Mouse (Mus musculus): Measurements from ENCODE around the gene Rhbdf2. TPM values are rescaled to one million over a fixed set of nuclear protein-coding genes. Genes with fewer than 3 reads are reported as not detected.

The Rhbdf2 gene
- total and polyA plus RNA-seq, 3 experiments: 6.4 to 13.7 TPM; not detected in 1

GRCm38 (mm10) chr11:116642681-116643578 lies 16.1 kb upstream of the Rhbdf2 start:
- DNase-seq (ENCODE audit: low read depth, low spot score): peak; percentile 88

DNA sequence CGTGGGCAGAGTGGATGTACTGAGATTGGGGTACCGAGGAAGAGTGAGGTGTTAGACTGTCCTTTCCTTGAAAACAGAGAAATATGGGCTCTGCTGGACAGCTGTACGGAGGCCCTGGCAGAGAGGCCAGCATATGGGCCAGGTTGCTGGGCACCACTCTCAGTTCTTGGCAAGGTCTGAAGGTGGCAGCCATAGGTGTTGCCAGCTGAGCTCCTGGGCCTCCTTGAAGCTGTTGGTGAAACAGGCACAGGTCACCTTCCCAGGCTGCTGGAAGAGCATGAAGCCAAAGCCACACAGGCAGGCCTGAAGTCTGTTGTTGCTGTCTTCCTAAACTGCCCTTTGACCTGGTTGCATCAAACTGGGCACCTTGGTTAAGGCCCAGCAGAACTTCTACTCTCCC lies 14.9 kb upstream of the Rhbdf2 start:
- H3K9me3 ChIP-seq (replicated peaks; ENCODE audit: insufficient read depth, low read length): no peaks in the 10 kb centered on the region
- H3K4me1 ChIP-seq (ENCODE audit: control insufficient read depth in 1 of 2, insufficient read depth in 2 of 2, low read length in 2 of 2): 0 out of 4 replicates have a peak, but pooled peaks cover 0 to under 1% of the 10 kb centered on the region in 2 experiments
- no peak overlapping the region for H3K27ac ChIP-seq (ENCODE audit: control insufficient read depth, low read depth, low read length)
- H3K36me3 ChIP-seq (ENCODE audit: control insufficient read depth in 1 of 2, insufficient read depth in 2 of 2, low read length in 2 of 2): peaks cover 0 to 1% of the 10 kb centered on the region in 2 experiments; a peak in 1 of 4 replicates
- H3K27me3 ChIP-seq (ENCODE audit: control insufficient read depth in 1 of 2, insufficient read depth in 2 of 2, low read length in 2 of 2): no peaks in the 10 kb centered on the region
- no peak overlapping the region for H3K9ac ChIP-seq (ENCODE audit: control insufficient read depth, low read depth, low read length, poor library complexity, severe bottlenecking)
- no peak for DNase-seq (ENCODE audit: low read depth, low spot score)
- TF ChIP-seq UBTF (IDR thresholded peaks at IDR 0.05; ENCODE audit: borderline replicate concordance, insufficient read depth, low read depth, low read length): no peak
- no peak for TF ChIP-seq KAT2A (conservative IDR thresholded peaks at IDR 0.05; ENCODE audit: low read depth, low read length)
- TF ChIP-seq MXI1 (IDR thresholded peaks at IDR 0.05; ENCODE audit: low read depth, low read length): no peak
- H3K4me3 ChIP-seq (ENCODE audit: control insufficient read depth in 1 of 2, insufficient read depth in 1 of 2, low read depth in 2 of 2, low read length in 2 of 2): no peak overlapping the region
- no peaks in the 10 kb centered on the region for H3K79me2 ChIP-seq (ENCODE audit: control insufficient read depth, insufficient read depth, low read length, poor library complexity)

More at GRCm38 (mm10) chr11:116642681-116643578, 16.1 kb upstream of the Rhbdf2 start:
- H3K27me3 ChIP-seq (ENCODE audit: control insufficient read depth in 1 of 2, insufficient read depth in 2 of 2, low read length in 2 of 2): no peaks in the 10 kb centered on the region
- 0 out of 2 replicates have a peak, but pooled peaks have one; percentile 22 for TF ChIP-seq USF1 (IDR thresholded peaks at IDR 0.05; ENCODE audit: low read depth, low read length)
- peak; percentile 94 for TF ChIP-seq MAZ (IDR thresholded peaks at IDR 0.05; ENCODE audit: low read depth, low read length)
- 0 out of 2 replicates have a peak, but pooled peaks have one; percentile 50 for TF ChIP-seq MYC (IDR thresholded peaks at IDR 0.05; ENCODE audit: low read depth, low read length)
- TF ChIP-seq CTCF (IDR thresholded peaks at IDR 0.05 in 2 of 3, conservative IDR thresholded peaks at IDR 0.05 in 1 of 3; ENCODE audit: control insufficient read depth in 1 of 3, insufficient read depth in 1 of 3, low read depth in 2 of 3, low read length in 3 of 3, poor library complexity in 1 of 3, severe bottlenecking in 1 of 3): peak; percentile 94 to 99 (median 99)
- 0 out of 2 replicates have a peak, but pooled peaks have one; percentile 17 for TF ChIP-seq MXI1 (IDR thresholded peaks at IDR 0.05; ENCODE audit: low read depth, low read length)
- peak; percentile 56 for TF ChIP-seq ELF1 (IDR thresholded peaks at IDR 0.05; ENCODE audit: low read depth, low read length)
- TF ChIP-seq POLR2A (IDR thresholded peaks at IDR 0.05; ENCODE audit: control insufficient read depth in 1 of 2, insufficient read depth in 1 of 2, low read depth in 1 of 2, low read length in 2 of 2, poor library complexity in 1 of 2): no peak
- no peak for TF ChIP-seq RCOR1 (IDR thresholded peaks at IDR 0.05; ENCODE audit: low read depth, low read length)
- peak; percentile 98 for TF ChIP-seq SMC3 (IDR thresholded peaks at IDR 0.05; ENCODE audit: low read depth, low read length)
- 0 out of 2 replicates have a peak, but pooled peaks have one; percentile 22 for TF ChIP-seq TCF12 (IDR thresholded peaks at IDR 0.05; ENCODE audit: low read depth, low read length)
- peak; percentile 98 for TF ChIP-seq ZC3H11A (IDR thresholded peaks at IDR 0.05; ENCODE audit: low read depth, low read length)
- TF ChIP-seq GATA1 (IDR thresholded peaks at IDR 0.05; ENCODE audit: low read depth, low read length): no peak
- TF ChIP-seq NRF1 (IDR thresholded peaks at IDR 0.05; ENCODE audit: insufficient read depth, low read depth, low read length, poor library complexity, severe bottlenecking): no peak; the same call in 1 of the 2 replicates
- TF ChIP-seq BHLHE40 (IDR thresholded peaks at IDR 0.05; ENCODE audit: borderline replicate concordance, low read depth, low read length): 0 out of 2 replicates have a peak, but pooled peaks have one; percentile 10
- TF ChIP-seq RAD21 (IDR thresholded peaks at IDR 0.05; ENCODE audit: low read depth, low read length): peak; percentile 99
- TF ChIP-seq ZNF384 (IDR thresholded peaks at IDR 0.05; ENCODE audit: low read depth, low read length): 0 out of 2 replicates have a peak, but pooled peaks have one; percentile 30
- TF ChIP-seq TBP (IDR thresholded peaks at IDR 0.05; ENCODE audit: low read depth, low read length): no peak
- TF ChIP-seq SIN3A (IDR thresholded peaks at IDR 0.05; ENCODE audit: low read length): peak; percentile 57
- no peak for TF ChIP-seq MAFK (IDR thresholded peaks at IDR 0.05; ENCODE audit: borderline replicate concordance, low read depth, low read length)
- TF ChIP-seq HCFC1 (IDR thresholded peaks at IDR 0.05; ENCODE audit: low read depth, low read length): peak; percentile 56; the same call in 1 of the 2 replicates
- H3K79me2 ChIP-seq (ENCODE audit: control insufficient read depth, insufficient read depth, low read length, poor library complexity): no peaks in the 10 kb centered on the region
- H3K9me3 ChIP-seq (replicated peaks; ENCODE audit: insufficient read depth, low read length): no peaks in the 10 kb centered on the region
- no peak overlapping the region for H3K9ac ChIP-seq (ENCODE audit: control insufficient read depth, low read depth, low read length, poor library complexity, severe bottlenecking)
- peaks cover 0 to 10% of the 10 kb centered on the region in 2 experiments; a peak in 2 of 4 replicates for H3K36me3 ChIP-seq (ENCODE audit: control insufficient read depth in 1 of 2, insufficient read depth in 2 of 2, low read length in 2 of 2)
- H3K4me3 ChIP-seq (ENCODE audit: control insufficient read depth in 1 of 2, insufficient read depth in 1 of 2, low read depth in 2 of 2, low read length in 2 of 2): no peak overlapping the region
- H3K27ac ChIP-seq (ENCODE audit: control insufficient read depth, low read depth, low read length): no peak overlapping the region
- H3K4me1 ChIP-seq (ENCODE audit: control insufficient read depth in 1 of 2, insufficient read depth in 2 of 2, low read length in 2 of 2): peaks cover 0 to 9% of the 10 kb centered on the region in 2 experiments; a peak in 3 of 4 replicates
